Mouse (Mus musculus): ENCODE measurements around the gene Adap1. TPM values are rescaled to one million over a fixed set of nuclear protein-coding genes. Genes with fewer than 3 reads are reported as not detected.

Gene Adap1
- polyA plus RNA-seq, 1 experiment from 2014 or later: 7.7 TPM

DNA sequence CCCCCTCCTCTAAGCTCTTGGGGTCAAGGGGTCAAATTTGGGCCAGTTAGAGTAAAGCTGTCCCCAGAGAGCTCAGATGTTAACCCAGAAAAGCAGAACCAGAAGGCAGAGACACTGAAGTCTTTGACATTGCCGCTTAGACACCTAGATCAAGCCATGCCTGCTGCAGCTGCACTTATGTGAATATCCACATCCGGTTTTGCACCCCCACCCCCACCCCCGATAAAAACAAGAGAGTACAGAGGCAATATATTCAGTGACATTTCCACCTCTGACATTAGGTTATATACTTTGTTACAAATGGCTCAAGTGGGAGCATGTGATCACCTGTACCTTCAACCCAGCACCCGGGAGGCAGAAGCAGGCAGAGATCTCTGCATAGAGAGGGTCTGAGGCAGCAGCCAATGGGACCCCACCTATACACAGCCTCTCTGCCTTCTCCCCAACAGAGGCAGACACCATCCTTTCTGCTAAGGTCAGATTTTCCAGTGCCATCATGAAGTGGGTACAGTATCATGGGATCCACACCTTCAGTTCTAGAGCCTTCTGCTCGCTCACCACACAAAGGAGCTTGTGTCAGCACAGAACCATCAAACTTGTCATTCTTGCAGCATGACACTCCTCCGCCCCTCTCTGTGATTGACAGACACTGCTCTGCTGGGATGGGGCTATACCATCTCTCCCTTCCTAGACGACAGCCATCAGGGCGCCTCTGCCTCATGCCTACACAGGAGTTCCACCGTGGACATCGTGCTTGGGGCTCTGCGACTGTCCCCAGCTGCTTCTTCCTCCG is 34.8 kb downstream of the Adap1 start:
- no peak for DNase-seq (ENCODE audit: low spot score)
- ATAC-seq (replicated peaks; ENCODE audit: low FRiP score, low TSS enrichment, low read depth): no peak
- Histone ChIP-seq H3K36me3 (ENCODE audit: control insufficient read depth, insufficient read depth, low read length) (no peaks in the 10 kb centered on the region), H3K27ac (ENCODE audit: low read depth) (no peak overlapping the region), H3K9ac (ENCODE audit: low read length) (no peak overlapping the region), H3K4me2 (ENCODE audit: low read length) (no peak overlapping the region), H3K4me1 (replicated peaks; ENCODE audit: control insufficient read depth, insufficient read depth, low read length) (peaks cover 12% of the 10 kb centered on the region), H3K4me3 (ENCODE audit: low read depth, low read length) (no peak overlapping the region), H3K27me3 (replicated peaks; ENCODE audit: control insufficient read depth, insufficient read depth, low read length) (no peaks in the 10 kb centered on the region), H3K9me3 (ENCODE audit: control insufficient read depth, low read length) (no peaks in the 10 kb centered on the region)
- WGBS: 84% methylated on average over 12 of the region's 12 CpGs

- H3K36me3 ChIP-seq (ENCODE audit: control insufficient read depth, insufficient read depth, low read length): no peaks in the 10 kb centered on the region
- H3K4me1 ChIP-seq (replicated peaks; ENCODE audit: control insufficient read depth, insufficient read depth, low read length): peaks cover 19% of the 10 kb centered on the region
- no peak overlapping the region for H3K27ac ChIP-seq (ENCODE audit: low read depth)
- no peaks in the 10 kb centered on the region for H3K27me3 ChIP-seq (replicated peaks; ENCODE audit: control insufficient read depth, insufficient read depth, low read length)
- no peaks in the 10 kb centered on the region for H3K9me3 ChIP-seq (ENCODE audit: control insufficient read depth, low read length)
- H3K4me2 ChIP-seq (ENCODE audit: low read length): no peak overlapping the region
- ATAC-seq (replicated peaks; ENCODE audit: low FRiP score, low TSS enrichment, low read depth) (no peak), DNase-seq (ENCODE audit: low spot score) (no peak)
- WGBS: 83% methylated on average over 4 of the region's 4 CpGs
- no peak overlapping the region for H3K4me3 ChIP-seq (ENCODE audit: low read depth, low read length)
- H3K9ac ChIP-seq (ENCODE audit: low read length): no peak overlapping the region
These were observed 36.8 kb downstream of the Adap1 start for GRCm38 (mm10) chr5:139288591-139288990.

DNA sequence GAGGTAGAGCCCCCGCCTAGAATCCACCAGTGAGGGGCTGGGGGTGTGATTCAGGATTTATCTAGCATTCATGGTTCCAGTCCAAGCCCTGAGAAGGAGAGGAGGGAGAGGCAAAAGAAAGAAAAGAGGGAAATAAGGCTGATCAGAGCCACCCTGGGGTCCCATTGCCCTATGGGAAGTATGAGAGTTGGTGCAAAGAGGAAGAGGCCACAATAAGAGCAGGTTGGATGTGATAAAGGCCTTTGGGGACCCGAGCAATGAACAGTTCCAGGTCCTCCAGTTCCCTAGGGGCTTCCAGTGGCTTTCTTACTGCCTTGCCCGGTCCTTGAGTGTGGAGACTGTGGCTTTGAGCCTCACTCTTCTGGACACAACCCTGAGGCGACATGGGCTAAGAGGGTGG is 37.6 kb downstream of the Adap1 start:
- Histone ChIP-seq H3K9ac (ENCODE audit: low read length) (no peak overlapping the region), H3K4me2 (ENCODE audit: low read length) (no peak overlapping the region), H3K4me3 (ENCODE audit: low read depth, low read length) (no peak overlapping the region), H3K9me3 (ENCODE audit: control insufficient read depth, low read length) (no peaks in the 10 kb centered on the region), H3K27me3 (replicated peaks; ENCODE audit: control insufficient read depth, insufficient read depth, low read length) (no peaks in the 10 kb centered on the region), H3K36me3 (ENCODE audit: control insufficient read depth, insufficient read depth, low read length) (no peaks in the 10 kb centered on the region), H3K27ac (ENCODE audit: low read depth) (no peak overlapping the region), H3K4me1 (replicated peaks; ENCODE audit: control insufficient read depth, insufficient read depth, low read length) (peaks cover 19% of the 10 kb centered on the region)
- no peak for ATAC-seq (replicated peaks; ENCODE audit: low FRiP score, low TSS enrichment, low read depth)
- WGBS: 92% methylated on average over 4 of the region's 4 CpGs
- DNase-seq (ENCODE audit: low spot score): no peak

DNA sequence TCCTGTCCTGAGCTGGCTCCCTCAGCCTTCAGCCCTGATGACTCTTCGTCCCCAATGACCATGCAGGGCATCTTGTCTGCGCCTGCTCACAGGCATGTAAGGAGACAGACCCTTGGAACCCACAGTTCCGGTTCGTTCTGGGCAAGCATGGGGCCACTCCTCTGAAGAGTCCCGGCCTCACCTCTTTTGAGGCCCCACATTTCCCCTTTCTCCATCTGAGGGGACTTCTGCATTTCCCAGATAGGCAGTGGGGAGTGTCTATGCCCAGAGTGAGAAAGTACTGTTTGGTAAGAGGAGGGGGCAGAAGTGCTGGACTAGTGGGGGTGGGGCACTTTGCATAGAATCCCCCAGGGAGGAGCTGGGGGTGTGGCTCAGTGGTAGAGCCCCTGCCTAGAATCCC is 38.3 kb downstream of the Adap1 start:
- Histone ChIP-seq H3K9ac (ENCODE audit: low read length) (no peak overlapping the region), H3K36me3 (ENCODE audit: control insufficient read depth, insufficient read depth, low read length) (no peaks in the 10 kb centered on the region), H3K4me1 (replicated peaks; ENCODE audit: control insufficient read depth, insufficient read depth, low read length) (peaks cover 19% of the 10 kb centered on the region), H3K9me3 (ENCODE audit: control insufficient read depth, low read length) (no peaks in the 10 kb centered on the region), H3K4me2 (ENCODE audit: low read length) (no peak overlapping the region), H3K27me3 (replicated peaks; ENCODE audit: control insufficient read depth, insufficient read depth, low read length) (no peaks in the 10 kb centered on the region), H3K27ac (ENCODE audit: low read depth) (peak overlapping the region; percentile 34; the same call in 1 of the 2 replicates), H3K4me3 (ENCODE audit: low read depth, low read length) (no peak overlapping the region)
- no peak for DNase-seq (ENCODE audit: low spot score)
- ATAC-seq (replicated peaks; ENCODE audit: low FRiP score, low TSS enrichment, low read depth): no peak
- WGBS: 81% methylated on average over 5 of the region's 5 CpGs

- Histone ChIP-seq H3K9me3 (ENCODE audit: control insufficient read depth, low read length) (no peaks in the 10 kb centered on the region), H3K27me3 (replicated peaks; ENCODE audit: control insufficient read depth, insufficient read depth, low read length) (no peaks in the 10 kb centered on the region), H3K4me3 (ENCODE audit: low read depth, low read length) (no peak overlapping the region), H3K9ac (ENCODE audit: low read length) (no peak overlapping the region; the same call in 1 of the 2 replicates), H3K36me3 (ENCODE audit: control insufficient read depth, insufficient read depth, low read length) (no peaks in the 10 kb centered on the region), H3K27ac (ENCODE audit: low read depth) (peak overlapping the region; percentile 34; the same call in 1 of the 2 replicates), H3K4me1 (replicated peaks; ENCODE audit: control insufficient read depth, insufficient read depth, low read length) (peaks cover 19% of the 10 kb centered on the region), H3K4me2 (ENCODE audit: low read length) (no peak overlapping the region)
- ATAC-seq (replicated peaks; ENCODE audit: low FRiP score, low TSS enrichment, low read depth) (peak; percentile 14; the same call in 1 of the 2 replicates), DNase-seq (ENCODE audit: low spot score) (no peak)
- WGBS: 33% methylated on average over 14 of the region's 14 CpGs
These were observed 39.1 kb downstream of the Adap1 start for GRCm38 (mm10) chr5:139286142-139286941.

- Histone ChIP-seq H3K4me1 (replicated peaks; ENCODE audit: control insufficient read depth, insufficient read depth, low read length) (peaks cover 19% of the 10 kb centered on the region), H3K4me3 (ENCODE audit: low read depth, low read length) (no peak overlapping the region), H3K27ac (ENCODE audit: low read depth) (0 out of 2 replicates have a peak overlapping the region, but pooled peaks have one; percentile 34), H3K9me3 (ENCODE audit: control insufficient read depth, low read length) (no peaks in the 10 kb centered on the region), H3K9ac (ENCODE audit: low read length) (no peak overlapping the region), H3K36me3 (ENCODE audit: control insufficient read depth, insufficient read depth, low read length) (no peaks in the 10 kb centered on the region), H3K27me3 (replicated peaks; ENCODE audit: control insufficient read depth, insufficient read depth, low read length) (no peaks in the 10 kb centered on the region), H3K4me2 (ENCODE audit: low read length) (no peak overlapping the region)
- DNase-seq (ENCODE audit: low spot score) (no peak), ATAC-seq (replicated peaks; ENCODE audit: low FRiP score, low TSS enrichment, low read depth) (peak; percentile 33; the same call in 1 of the 2 replicates)
- 50% methylated on average over 8 of the region's 8 CpGs for WGBS
These were observed 39.9 kb downstream of the Adap1 start for GRCm38 (mm10) chr5:139285383-139286067.

DNA sequence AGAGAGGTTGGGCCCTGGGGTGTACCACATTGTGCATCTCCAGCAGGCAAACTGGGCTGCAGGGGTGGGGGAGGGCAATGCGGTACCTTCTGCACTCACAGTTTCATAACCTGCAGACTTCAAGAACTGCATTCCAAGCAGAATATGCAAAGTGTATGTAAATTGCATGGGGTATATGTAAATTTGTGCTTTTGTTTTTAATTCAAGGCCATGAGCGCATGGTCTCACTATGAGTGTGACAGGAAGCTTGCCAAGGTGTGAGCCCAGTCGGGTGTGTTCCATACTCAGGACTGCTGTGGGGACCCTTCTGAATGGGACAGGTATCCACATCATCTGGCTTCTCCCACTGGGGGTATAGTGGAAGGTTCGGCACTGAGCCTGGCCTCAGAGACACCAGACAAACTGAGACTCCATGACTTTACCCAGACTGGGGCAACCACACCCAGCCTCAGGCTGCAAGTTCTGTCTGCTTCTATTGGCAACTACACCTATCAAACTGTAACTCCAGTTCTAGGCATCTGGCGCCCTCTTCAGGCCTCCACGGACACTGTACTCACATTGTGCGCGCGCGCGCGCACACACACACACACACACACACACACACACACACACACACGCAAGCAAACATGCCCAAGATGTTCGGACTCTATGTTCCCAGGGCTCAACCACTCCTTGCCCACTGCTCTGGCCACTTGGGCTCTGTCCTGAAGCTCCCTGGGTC is 41.8 kb downstream of the Adap1 start:
- Histone ChIP-seq H3K4me2 (ENCODE audit: low read length) (no peak overlapping the region), H3K9ac (ENCODE audit: low read length) (no peak overlapping the region), H3K4me3 (ENCODE audit: low read depth, low read length) (no peak overlapping the region), H3K36me3 (ENCODE audit: control insufficient read depth, insufficient read depth, low read length) (no peaks in the 10 kb centered on the region), H3K4me1 (replicated peaks; ENCODE audit: control insufficient read depth, insufficient read depth, low read length) (peaks cover 19% of the 10 kb centered on the region), H3K27me3 (replicated peaks; ENCODE audit: control insufficient read depth, insufficient read depth, low read length) (no peaks in the 10 kb centered on the region), H3K27ac (ENCODE audit: low read depth) (no peak overlapping the region), H3K9me3 (ENCODE audit: control insufficient read depth, low read length) (no peaks in the 10 kb centered on the region)
- 95% methylated on average over 14 of the region's 14 CpGs for WGBS
- DNase-seq (ENCODE audit: low spot score): no peak
- ATAC-seq (replicated peaks; ENCODE audit: low FRiP score, low TSS enrichment, low read depth): no peak

GRCm38 (mm10) chr5:139282191-139282590 is 43.2 kb downstream of the Adap1 start:
- 3% methylated on average over 15 of the region's 15 CpGs for WGBS
- Histone ChIP-seq H3K4me3 (ENCODE audit: low read depth, low read length) (no peak overlapping the region), H3K9ac (ENCODE audit: low read length) (no peak overlapping the region), H3K36me3 (ENCODE audit: control insufficient read depth, insufficient read depth, low read length) (no peaks in the 10 kb centered on the region), H3K4me2 (ENCODE audit: low read length) (no peak overlapping the region), H3K9me3 (ENCODE audit: control insufficient read depth, low read length) (no peaks in the 10 kb centered on the region), H3K27ac (ENCODE audit: low read depth) (no peak overlapping the region), H3K4me1 (replicated peaks; ENCODE audit: control insufficient read depth, insufficient read depth, low read length) (peaks cover 19% of the 10 kb centered on the region), H3K27me3 (replicated peaks; ENCODE audit: control insufficient read depth, insufficient read depth, low read length) (no peaks in the 10 kb centered on the region)
- peak; percentile 96 for DNase-seq (ENCODE audit: low spot score)
- ATAC-seq (replicated peaks; ENCODE audit: low FRiP score, low TSS enrichment, low read depth): 0 out of 2 replicates have a peak, but pooled peaks have one; percentile 64
